In the genomic region with DNA sequence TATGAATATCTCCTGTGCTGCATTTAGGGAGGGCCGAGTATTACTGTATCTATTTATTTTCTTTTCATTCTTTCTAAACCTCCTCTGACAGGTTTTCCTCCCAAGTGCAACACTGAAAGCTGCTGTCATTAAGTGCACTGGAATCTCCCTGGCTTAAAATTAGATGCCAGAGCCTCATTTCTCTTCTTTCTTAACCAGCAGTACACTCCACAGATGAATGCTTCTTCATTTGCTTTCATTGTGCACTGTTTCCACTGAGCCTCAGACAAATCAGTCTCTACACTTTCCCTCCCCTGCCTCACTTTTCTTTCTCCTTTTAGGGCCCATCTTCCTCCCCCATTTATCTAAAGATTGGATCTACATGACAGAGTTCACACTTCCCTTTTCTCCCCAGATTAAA, we compare ENCODE assay signal across 1 mouse cellular context.
TF ChIP-seq lines count a peak whose summit lies in the region.

No protein-coding gene starts in this region.

TF ChIP-seq in CH12.LX, 34 proteins besides CTCF, POLR2A, EP300 and RAD21 (continued from another document):
- TF ChIP-seq ZKSCAN1 (IDR thresholded peaks at IDR 0.05; ENCODE audit: borderline replicate concordance, low read depth, low read length) (no peak), JUN (IDR thresholded peaks at IDR 0.05; ENCODE audit: insufficient read depth, low read depth, low read length) (0 out of 2 replicates have a peak, but pooled peaks have one; percentile 18), USF1 (IDR thresholded peaks at IDR 0.05; ENCODE audit: low read depth, low read length) (no peak), POLR2AphosphoS2 (IDR thresholded peaks at IDR 0.05; ENCODE audit: low read depth, low read length) (no peak), ZNF384 (IDR thresholded peaks at IDR 0.05; ENCODE audit: low read depth, low read length) (no peak), IRF4 (IDR thresholded peaks at IDR 0.05; ENCODE audit: low read depth, low read length) (peak; percentile 48; the same call in 1 of the 2 replicates), MYC (IDR thresholded peaks at IDR 0.05; ENCODE audit: low read depth, low read length) (no peak), USF2 (conservative IDR thresholded peaks at IDR 0.05; ENCODE audit: low read depth, low read length) (no peak), GABPA (IDR thresholded peaks at IDR 0.05; ENCODE audit: insufficient replicate concordance, low read depth, low read length) (no peak), MAX (IDR thresholded peaks at IDR 0.05; ENCODE audit: low read length) (no peak), TCF12 (IDR thresholded peaks at IDR 0.05; ENCODE audit: low read depth, low read length) (0 out of 2 replicates have a peak, but pooled peaks have one; percentile 30)
